8 mouse cellular contexts compared by ENCODE assay signal in the genomic region with DNA sequence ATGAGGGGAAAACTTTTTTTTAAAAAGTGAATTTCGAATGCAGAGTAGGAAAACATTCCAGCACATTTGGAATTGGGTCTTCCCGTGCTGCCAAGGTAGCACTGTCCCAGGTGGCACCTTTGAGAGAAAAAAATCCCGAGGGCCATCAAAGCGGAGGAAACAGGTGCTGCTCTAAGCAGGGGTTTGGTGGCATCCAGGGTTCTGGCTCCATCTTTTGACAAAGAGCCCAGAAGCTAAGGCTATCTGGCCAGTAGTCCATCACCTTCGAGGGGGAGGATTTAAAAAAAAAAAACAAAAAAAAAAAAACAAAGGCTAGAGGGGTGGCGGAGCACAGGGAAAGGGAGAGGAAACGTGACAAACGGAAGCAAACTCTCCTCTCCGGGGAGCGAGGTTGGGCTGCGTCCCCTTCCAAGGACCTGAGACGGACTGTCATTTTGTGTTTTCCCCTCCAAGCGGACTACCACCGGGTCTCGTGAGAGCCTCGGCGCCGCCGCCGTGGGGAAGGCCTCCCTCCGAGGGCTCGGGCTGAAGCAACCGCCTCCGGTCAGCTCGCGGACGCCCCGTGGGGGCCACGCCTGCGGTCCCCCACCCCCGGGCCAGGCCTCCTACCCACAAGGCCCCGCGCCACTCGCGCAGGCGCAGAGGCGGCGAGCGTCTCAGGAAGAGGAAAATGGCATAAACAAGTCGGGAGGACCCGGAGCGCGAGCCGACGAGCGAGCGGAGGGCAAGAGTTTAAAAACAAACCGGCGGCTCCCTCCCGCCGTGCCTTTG. TPM values are rescaled to one million over a fixed set of nuclear protein-coding genes. Genes with fewer than 3 reads are reported as not detected.
A peak's percentile ranks its signal among the peaks of the same experiment; 100 is the strongest.
DNase-seq lines count a peak whose midpoint lies in the region; ATAC-seq and TF ChIP-seq lines count a peak whose summit lies in the region.

A gene (plus strand): TSS at position 627 of the 771 bp plus-strand sequence.

- peak within 1 kb of the TSS; percentile 95 for H3K9ac ChIP-seq in hindbrain, embryonic 14.5 days

- peak within 1 kb of the TSS; percentile 99 for H3K4me3 ChIP-seq in hindbrain, embryonic 14.5 days (replicated peaks; ENCODE audit: low read length)

- no peaks in the 10 kb centered on the region for H3K9me3 ChIP-seq in hindbrain, embryonic 14.5 days (ENCODE audit: control insufficient read depth, low read length)

- peak within 1 kb of the TSS; percentile 88 for H3K4me2 ChIP-seq in hindbrain, embryonic 14.5 days (replicated peaks)

- no peak for TF ChIP-seq CTCF in Patski (IDR thresholded peaks at IDR 0.05)

- peak; percentile 79 for DNase-seq in Patski (ENCODE audit: low read depth, low spot score)
- DNase-seq in cerebellum, postnatal 14 days = peak; percentile 96 to 97
- peak; percentile 91 to 92 for DNase-seq in frontal cortex, postnatal 25 days (ENCODE audit: low spot score in 2 of 2)
- peak; percentile 95 for DNase-seq in hindbrain, embryonic 14.5 days (ENCODE audit: low spot score)
- peak; percentile 96 to 97 for DNase-seq in layer of hippocampus, postnatal 36 days
- DNase-seq in lung, postnatal 36 days = peak; percentile 96
- DNase-seq in retina, postnatal 1 day = peak; percentile 96
- peak; percentile 93 to 97 for DNase-seq in urinary bladder, adult 18-20 months (ENCODE audit: low spot score in 2 of 2)

- under 1% methylated on average over 51 of the region's 51 CpGs for WGBS in hindbrain, embryonic 14.5 days

- POLR2A ChIA-PET in Patski (lab: Charles Lee) = interaction anchor here (0.5 to 1.5 kb wide), 5 partner anchors 11 to 1752 kb away, joined by 3 to 6 read pairs (median 5); no protein-coding TSS in a partner anchor

- H3K27ac ChIP-seq in hindbrain, embryonic 14.5 days = peak within 1 kb of the TSS; percentile 98

- CTCF ChIA-PET in Patski (lab: Charles Lee) = interaction anchor here (1.5 kb wide), 1 partner anchor 18 kb away, joined by 3 read pairs; no protein-coding TSS in a partner anchor

- peak; percentile 65 for ATAC-seq in Patski
- peak; percentile 90 for ATAC-seq in hindbrain, embryonic 14.5 days (ENCODE audit: low FRiP score)

- in situ Hi-C loops in Patski (cut with MboI; ENCODE audit: low pct_unique_long_range_greater_than_20kb) = no loop called here

- H3K4me1 ChIP-seq in hindbrain, embryonic 14.5 days (replicated peaks; ENCODE audit: control insufficient read depth, insufficient read depth, low read length) = peaks cover 28% of the 10 kb centered on the region

- no peaks in the 10 kb centered on the region for H3K27me3 ChIP-seq in Patski
- no peaks in the 10 kb centered on the region for H3K27me3 ChIP-seq in hindbrain, embryonic 14.5 days (ENCODE audit: control insufficient read depth, insufficient read depth, low read length)

- H3K36me3 ChIP-seq in hindbrain, embryonic 14.5 days (replicated peaks; ENCODE audit: control insufficient read depth, insufficient read depth) = no peaks in the 10 kb centered on the region

RNA-seq across cellular contexts. Expression of the gene that starts here (rescaled TPM):
- polyA plus RNA-seq in Patski (2021) = 62.2 TPM
- polyA plus RNA-seq in hindbrain, embryonic 14.5 days (2014; fragmentation: Nextera tagmentation; extraction: Ambion mirVana) = 53.3 and 62.7 TPM in 2 replicates
- total RNA-seq in layer of hippocampus, postnatal 36 days (2021) = 100 to 1,000 TPM in 1 of 2 experiments, 10 to 100 TPM in 1; 82.4 to 118 TPM

Comparison
In these comparisons a context has a peak if more than half of its experiments do, and no peak if none do; other contexts are left out.
1. Peak in every context shown above with its lines: DNase-seq, ATAC-seq, H3K4me3 ChIP-seq and H3K27ac ChIP-seq.